12 mouse cellular contexts compared by ENCODE assay signal in genomic region chr6:119312381-119312780, GRCm38 (mm10).
DNase-seq lines count a peak whose midpoint lies in the region.
"Had no signal": no experiment of that assay in that cellular context is flagged by ENCODE, and none has a peak within 500 bp of the region (broad histone marks: within the 10 kb centered on the region; RNA-seq: fewer than 3 reads in every experiment).

No protein-coding gene starts in this region.

- DNase-seq in cerebellum, adult 11-12 months = peak; percentile 44
- no peak for DNase-seq in cerebellum, adult 9-10 months
- DNase-seq in cerebellum, postnatal 10 days = peak; percentile 44 to 45
- DNase-seq in cerebellum, adult 8-10 months = no peak
- DNase-seq: adrenal gland, adult 2 months; adrenal gland, adult 8-10 months; adrenal gland, postnatal 10 days; adrenal gland, postnatal 14 days; adrenal gland, postnatal 25 days; adrenal gland, postnatal 36 days; B cell, adult 2 months; cerebellum, adult 11 months had no signal

Comparison
In these comparisons a context has a peak if more than half of its experiments do, and no peak if none do; other contexts are left out.
1. DNase-seq: peak in cerebellum, adult 11-12 months (single experiment) and cerebellum, postnatal 10 days (2 of 2); none in cerebellum, adult 9-10 months (single experiment) and cerebellum, adult 8-10 months (single experiment).